Mouse (Mus musculus): ENCODE data around the gene Plekhh3. TPM values are rescaled to one million over a fixed set of nuclear protein-coding genes. Genes with fewer than 3 reads are reported as not detected.
A peak's percentile ranks its signal among the peaks of the same experiment; 100 is the strongest.

The Plekhh3 gene
- total RNA-seq, 1 experiment from 2014 or later: 36.4 TPM

GRCm38 (mm10) chr11:101186526-101187247 is 15.5 kb upstream of the Plekhh3 start:
- no peak for DNase-seq

DNA sequence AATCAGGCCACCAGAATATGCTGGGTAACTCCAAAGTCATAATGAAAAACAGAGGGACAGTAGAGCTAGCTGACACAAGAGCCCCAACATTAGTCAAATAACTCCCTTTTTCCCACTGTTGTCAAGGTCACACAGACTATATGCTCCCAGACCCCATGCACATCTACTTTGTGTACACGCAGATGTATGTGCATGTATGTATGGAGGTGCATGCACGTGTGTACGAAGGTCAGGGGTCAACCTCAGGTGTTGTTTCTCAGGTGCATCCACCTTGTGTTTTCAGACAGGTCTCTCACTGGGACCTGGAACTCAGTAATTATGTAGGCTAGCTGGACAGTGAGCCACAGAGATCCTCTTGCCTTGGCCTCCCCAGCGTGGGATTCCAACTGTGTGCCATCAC is 14.3 kb upstream of the Plekhh3 start:
- DNase-seq: no peak

DNA sequence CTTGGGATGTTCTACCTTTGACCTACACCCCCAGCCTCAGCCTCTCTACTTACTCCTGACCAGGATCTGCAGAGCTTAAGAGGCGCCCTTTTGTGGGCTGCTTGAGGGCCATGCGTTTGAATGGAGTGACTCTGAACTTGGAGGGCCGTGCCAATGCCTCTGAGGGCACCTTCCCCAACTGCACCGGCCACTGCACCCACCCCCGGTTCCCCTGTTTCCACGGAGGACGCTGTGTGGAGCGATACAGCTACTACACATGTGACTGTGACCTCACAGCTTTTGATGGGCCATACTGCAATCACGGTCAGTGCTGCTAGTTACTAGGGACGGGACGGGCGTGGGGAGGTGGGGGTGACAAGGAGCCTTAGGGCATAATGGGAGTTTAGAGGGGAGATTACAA is 13.8 kb upstream of the Plekhh3 start:
- DNase-seq: no peak

DNA sequence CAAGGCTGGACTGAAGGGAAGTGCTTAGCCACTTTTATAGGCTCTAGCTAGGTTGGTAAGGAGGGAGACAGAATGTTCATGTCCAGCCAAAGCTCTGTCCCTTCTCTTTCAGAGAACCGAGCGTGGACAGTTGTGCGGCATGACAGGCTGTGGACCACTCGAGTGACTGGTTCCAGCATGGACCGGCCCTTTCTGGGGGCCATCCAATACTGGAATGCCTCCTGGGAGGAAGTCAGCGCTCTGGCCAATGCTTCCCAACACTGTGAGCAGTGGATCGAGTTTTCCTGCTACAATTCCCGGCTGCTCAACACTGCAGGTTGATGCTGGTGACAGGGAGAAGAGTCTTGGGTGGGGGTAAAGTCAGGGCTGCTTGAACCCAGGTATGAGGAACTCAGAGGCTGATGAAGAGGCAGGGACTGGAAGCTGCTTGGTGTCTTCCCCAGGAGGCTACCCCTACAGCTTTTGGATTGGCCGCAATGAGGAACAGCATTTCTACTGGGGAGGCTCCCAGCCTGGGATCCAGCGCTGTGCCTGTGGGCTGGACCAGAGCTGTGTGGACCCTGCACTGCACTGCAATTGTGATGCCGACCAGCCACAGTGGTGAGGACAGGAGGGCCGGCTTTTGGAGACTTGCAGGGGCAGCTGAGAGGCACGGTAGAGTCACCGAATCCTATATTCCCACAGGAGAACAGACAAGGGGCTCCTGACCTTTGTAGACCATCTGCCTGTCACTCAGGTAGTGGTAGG is 11.8 kb upstream of the Plekhh3 start:
- DNase-seq: no peak

GRCm38 (mm10) chr11:101181961-101182360 is 10.8 kb upstream of the Plekhh3 start:
- no peak for DNase-seq

- peak; percentile 77 for DNase-seq
Measured at GRCm38 (mm10) chr11:101180846-101181740, 9.9 kb upstream of the Plekhh3 start.

- no peak for DNase-seq
Measured at GRCm38 (mm10) chr11:101180261-101180660, 9.1 kb upstream of the Plekhh3 start.

DNA sequence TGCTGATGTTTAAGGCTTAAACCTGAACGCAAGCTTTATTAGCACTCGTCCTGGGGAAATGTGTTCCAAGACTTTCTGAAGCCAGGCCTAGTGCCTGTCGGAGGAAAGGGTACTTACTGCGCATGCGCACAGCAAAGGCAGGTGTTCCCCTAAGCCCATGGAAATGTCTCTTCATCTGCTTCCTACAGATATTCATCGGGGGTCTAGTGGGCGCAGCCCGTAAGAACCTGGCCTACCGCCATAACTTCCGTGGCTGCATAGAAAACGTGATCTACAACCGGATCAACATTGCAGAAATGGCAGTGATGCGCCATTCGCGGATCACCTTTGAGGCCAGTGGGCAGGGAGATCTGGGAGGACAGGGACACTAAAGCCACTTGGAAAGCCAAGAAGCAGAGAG is 8.2 kb upstream of the Plekhh3 start:
- no peak for DNase-seq

DNA sequence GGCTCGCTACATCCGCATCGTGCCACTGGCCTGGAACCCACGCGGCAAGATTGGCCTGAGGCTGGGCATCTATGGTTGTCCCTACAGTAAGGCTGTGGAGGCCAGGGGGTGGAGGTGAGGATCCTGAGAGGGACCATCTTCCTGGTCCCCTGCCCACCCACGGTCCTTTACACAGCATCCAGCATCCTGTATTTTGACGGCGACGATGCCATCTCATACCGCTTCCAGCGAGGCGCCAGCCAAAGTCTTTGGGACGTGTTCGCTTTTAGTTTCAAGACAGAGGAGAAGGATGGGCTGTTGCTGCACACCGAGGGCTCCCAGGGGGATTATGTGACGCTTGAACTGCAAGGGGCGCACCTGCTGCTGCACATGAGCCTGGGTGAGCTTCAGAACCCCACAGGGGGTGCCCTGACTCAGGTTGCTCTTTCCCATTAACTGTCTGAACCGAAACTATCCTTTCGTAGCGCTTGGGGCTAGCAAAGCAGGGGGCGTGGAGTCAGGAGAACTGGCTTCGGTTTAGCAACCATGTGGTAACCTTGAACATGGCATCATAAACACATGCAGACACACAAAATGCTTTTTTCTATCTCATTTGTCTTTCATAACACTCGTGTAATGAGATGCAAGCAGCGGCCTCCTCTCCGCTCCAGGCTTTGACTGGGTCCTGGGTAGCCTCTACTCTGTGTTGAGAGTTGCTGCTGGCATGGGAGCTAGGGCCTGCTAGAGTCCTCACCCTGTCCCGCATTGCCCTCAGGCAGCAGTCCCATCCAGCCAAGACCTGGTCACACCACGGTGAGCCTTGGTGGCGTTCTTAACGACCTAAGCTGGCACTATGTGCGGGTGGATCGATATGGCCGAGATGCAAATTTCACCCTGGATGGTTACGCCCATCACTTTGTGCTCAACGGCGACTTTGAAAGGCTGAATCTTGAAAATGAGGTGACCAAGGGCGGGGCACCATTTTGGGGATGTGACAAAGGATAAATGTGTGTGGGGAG is 7.2 kb upstream of the Plekhh3 start:
- no peak for DNase-seq

DNA sequence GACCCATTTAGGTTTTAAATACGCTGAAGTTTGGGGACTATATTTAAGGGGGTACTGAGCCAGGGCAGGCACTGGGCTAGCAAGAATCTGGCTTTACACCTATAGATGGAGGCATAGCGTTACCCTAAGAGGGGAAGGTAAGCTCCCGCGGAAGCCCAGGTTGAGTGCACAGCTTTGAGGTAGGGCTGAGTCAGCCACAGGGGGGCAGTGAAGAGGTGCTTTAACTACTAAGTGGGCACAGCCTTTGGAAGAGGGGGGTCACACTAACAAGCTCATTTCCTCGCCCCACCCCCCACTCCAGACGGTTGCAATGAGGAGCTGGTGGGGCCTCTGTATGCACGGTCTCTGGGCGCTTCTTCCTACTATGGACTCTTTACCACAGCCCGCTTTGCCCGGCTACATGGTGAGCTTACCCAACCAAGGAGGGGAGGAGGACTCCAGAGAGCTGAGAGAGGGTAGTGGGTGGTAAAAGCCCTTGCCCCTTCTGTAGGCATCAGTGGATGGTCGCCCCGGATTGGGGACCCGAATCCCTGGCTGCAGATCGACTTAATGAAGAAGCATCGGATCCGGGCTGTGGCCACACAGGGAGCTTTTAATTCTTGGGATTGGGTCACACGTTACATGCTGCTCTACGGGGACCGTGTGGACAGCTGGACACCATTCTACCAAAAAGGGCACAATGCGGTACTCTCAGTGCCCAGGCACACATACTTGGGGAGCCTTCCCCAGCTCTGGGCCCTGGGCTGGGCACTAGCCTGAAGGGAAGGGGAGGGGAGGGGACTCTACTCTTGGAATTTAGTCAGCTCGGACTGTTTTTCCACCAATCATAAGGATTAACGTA is 6.0 kb upstream of the Plekhh3 start:
- peak; percentile 52 for DNase-seq

GRCm38 (mm10) chr11:101176117-101176691 is 5.1 kb upstream of the Plekhh3 start:
- peak; percentile 52 for DNase-seq

DNA sequence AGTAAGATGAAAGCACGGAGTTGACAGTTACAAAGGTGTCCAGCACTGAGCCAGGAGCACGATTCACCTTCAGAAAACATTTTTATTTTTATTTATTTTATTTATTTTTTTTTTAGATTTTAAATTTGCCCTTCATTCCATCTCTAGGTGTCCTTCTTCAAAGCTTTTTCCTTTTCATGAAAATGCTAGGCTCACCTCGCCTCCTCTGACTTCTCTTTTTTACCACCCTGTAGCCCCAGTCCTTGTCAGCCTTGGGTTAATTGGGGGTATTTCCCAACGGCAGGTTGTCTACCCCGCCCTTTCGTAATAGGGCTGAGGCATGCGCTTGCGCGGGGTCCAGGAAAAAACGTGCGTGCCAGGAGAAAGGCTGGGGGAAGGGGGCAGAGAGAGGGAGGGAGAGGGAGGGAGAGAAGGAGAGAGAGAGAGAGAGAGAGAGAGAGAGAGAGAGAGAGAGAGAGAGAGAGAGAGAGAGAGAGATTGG is 4.5 kb upstream of the Plekhh3 start:
- DNase-seq: no peak

DNA sequence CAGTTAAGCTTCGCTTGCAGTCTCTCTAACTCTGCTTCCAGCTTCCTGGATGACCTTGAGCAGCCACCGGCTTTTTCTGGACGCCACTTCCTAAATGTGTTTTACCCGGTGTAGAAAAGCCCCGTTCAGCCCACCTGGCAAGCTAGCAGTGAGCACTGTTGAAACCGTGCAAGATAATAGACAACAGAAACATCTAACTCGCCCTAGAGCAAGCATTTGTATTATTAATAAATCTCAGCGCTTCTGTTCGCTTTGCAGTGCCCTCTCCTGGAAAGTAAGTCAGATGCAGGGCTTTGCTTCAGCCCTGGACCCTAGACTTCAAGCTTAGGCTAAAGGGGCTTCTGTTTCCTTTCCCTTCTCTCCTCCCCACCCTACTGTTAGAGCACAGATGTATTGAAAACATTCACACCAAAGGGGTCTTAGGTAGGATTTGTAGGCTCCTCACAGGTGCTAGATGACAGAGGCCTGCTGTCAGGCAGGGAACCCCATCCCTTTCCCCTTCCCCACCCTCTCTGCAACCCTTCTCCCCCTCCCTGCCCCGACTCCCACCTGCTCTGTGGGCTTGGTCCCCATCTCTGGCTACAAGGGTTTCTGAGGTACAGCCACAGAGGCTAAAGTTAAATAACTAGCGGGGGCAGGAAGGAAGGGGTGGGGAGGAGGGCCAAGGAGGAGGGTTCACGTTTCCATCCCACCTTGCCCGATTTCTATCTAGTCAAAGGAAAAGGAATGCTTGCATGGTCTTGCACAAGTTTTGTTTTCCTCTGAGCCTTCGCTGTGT is 3.9 kb upstream of the Plekhh3 start, which contains the start of gene Ccr10:
TSS of gene Ccr10 (minus strand) at position 593 of the 778 bp plus-strand sequence.
- DNase-seq: no peak

GRCm38 (mm10) chr11:101174389-101174745 is 3.2 kb upstream of the Plekhh3 start:
- DNase-seq: peak; percentile 43

GRCm38 (mm10) chr11:101173631-101174388 is 2.7 kb upstream of the Plekhh3 start:
- DNase-seq: peak; percentile 76

DNA sequence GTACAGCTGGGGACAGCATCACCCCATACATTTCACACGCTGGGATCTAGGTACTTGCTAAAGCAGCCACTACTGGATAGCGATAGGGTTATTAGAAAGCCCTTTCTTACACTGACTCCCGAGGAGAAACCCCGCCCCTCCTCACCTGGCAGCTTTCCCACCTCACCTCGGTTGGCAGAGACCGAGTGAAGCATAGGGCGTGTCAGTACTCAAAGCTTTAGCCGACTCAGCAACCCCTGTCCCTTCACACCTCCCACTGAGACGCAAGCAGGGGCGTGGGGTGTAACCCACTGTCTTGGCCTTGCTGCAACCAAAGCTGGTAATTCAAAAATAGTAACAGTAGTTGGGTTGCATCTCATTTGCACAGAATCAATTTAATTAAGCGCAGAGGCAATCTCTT is 2.0 kb upstream of the Plekhh3 start:
- DNase-seq: no peak

DNA sequence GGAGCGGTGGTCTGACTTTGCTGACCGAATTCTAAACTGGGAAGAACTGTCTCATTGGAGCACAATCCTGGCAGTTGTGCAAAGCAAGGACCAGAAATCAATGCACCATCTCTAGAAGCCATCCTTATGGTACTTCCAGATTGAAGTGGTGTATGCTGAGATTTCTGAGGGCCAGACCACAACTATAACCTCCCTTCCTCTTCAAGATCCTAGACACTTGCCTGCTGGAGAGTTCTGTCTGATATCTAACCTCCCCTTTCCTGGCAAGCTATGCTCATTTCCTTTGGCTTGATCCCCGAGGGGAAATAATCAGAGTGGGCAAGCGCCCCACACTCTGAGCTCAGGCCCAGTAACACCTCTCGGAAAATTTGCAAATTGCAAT is 1.3 kb upstream of the Plekhh3 start:
- DNase-seq: no peak

DNA sequence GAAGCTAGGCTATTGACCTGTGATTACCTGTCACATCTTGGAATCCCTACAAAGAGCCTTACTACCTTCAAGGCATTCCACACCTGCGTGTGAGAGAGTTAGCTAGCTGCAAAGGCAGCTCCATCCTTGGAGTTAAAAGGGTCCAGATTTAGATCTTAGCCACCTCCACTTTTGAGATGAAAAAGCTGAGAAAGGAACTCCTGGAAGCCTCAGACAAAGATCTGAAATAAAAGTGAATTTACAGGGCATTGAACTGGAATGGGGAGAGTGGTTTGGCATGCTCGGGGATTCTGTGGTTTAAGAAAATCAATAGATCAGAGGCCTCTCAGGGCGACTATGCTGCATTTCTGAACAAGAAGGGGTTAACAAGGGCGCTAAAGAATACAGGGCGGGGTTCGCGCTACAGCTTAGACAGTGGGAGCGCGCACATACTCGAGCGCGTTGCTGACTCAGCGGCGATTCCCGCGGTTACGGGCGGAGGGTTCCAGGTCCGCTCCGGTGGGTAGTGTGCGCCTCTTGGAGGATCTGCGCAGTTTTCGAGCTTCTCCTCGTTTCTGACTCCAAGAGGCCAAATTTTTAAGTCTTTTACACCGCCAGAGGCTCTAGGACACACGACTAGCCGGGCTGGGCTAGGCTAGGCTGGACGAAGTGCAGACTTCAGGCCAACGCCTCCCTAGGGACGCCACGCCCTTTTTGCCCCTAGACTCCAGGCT is 726 bp upstream of the Plekhh3 start:
- DNase-seq: peak; percentile 80
